Mouse (Mus musculus) ES-Bruce4 (cell line): ENCODE data around the gene Ctsl.

Source experiments
- CTCF ChIP-seq: IDR thresholded peaks from one replicate; pipeline ENCODE4 v1.8.1; 2011; ENCODE audit warnings: low read depth, low read length
- POLR2A ChIP-seq: IDR thresholded peaks from one replicate; pipeline ENCODE4 v1.8.1; 2011; ENCODE audit warnings: low read length; ENCODE audit not compliant: insufficient read depth

GRCm38 (mm10) chr13:64370173-64370940 lies at the start of gene Ctsl:
- TF ChIP-seq POLR2A (peak; percentile 91), CTCF (no peak)
